Mouse (Mus musculus): ENCODE data around the gene Zfp990. TPM values are rescaled to one million over a fixed set of nuclear protein-coding genes. Genes with fewer than 3 reads are reported as not detected.
"Not testable (repeated sequence)": the region's sequence is repeated elsewhere in the genome, so short reads cannot be mapped to it uniquely, and the experiment has no call there.

Gene Zfp990
- polyA plus RNA-seq, 1 experiment from 2014 or later = not detected

- peaks cover 41% of the 10 kb centered on the region for H3K9me3 ChIP-seq
- H3K27me3 ChIP-seq; H3K4me3 ChIP-seq; H3K4me1 ChIP-seq; H3K27ac ChIP-seq (replicated peaks); H3K4me2 ChIP-seq (replicated peaks); H3K9ac ChIP-seq (replicated peaks); ATAC-seq (replicated peaks); H3K36me3 ChIP-seq: not testable (repeated sequence)
- 78% methylated on average over 6 of the region's 6 CpGs for WGBS
Observed at GRCm38 (mm10) chr4:145545734-145546349, 35.3 kb downstream of the Zfp990 start.

- not testable (repeated sequence) for H3K9ac ChIP-seq (replicated peaks); H3K4me2 ChIP-seq (replicated peaks); H3K27me3 ChIP-seq; ATAC-seq (replicated peaks); H3K4me1 ChIP-seq; H3K27ac ChIP-seq (replicated peaks); H3K36me3 ChIP-seq; H3K4me3 ChIP-seq
- 89% methylated on average over 3 of the region's 3 CpGs for WGBS
- peaks cover 37% of the 10 kb centered on the region for H3K9me3 ChIP-seq
Observed at GRCm38 (mm10) chr4:145546477-145546876, 35.9 kb downstream of the Zfp990 start.

GRCm38 (mm10) chr4:145556680-145557079, 46.1 kb downstream of the Zfp990 start:
- H3K9ac ChIP-seq (replicated peaks) = no peak overlapping the region
- H3K4me2 ChIP-seq (replicated peaks) = no peak overlapping the region
- 64% methylated on average over 1 of the region's 1 CpGs for WGBS
- no peak overlapping the region for H3K4me3 ChIP-seq
- H3K9me3 ChIP-seq = peaks cover 41% of the 10 kb centered on the region
- no peaks in the 10 kb centered on the region for H3K4me1 ChIP-seq
- no peaks in the 10 kb centered on the region for H3K36me3 ChIP-seq
- ATAC-seq (replicated peaks) = no peak
- no peak overlapping the region for H3K27ac ChIP-seq (replicated peaks)
- no peaks in the 10 kb centered on the region for H3K27me3 ChIP-seq

- no peak for ATAC-seq (replicated peaks)
- H3K4me1 ChIP-seq = no peaks in the 10 kb centered on the region
- no peaks in the 10 kb centered on the region for H3K36me3 ChIP-seq
- no peak overlapping the region for H3K4me2 ChIP-seq (replicated peaks)
- H3K27ac ChIP-seq (replicated peaks) = no peak overlapping the region
- peaks cover 35% of the 10 kb centered on the region for H3K9me3 ChIP-seq
- H3K27me3 ChIP-seq = no peaks in the 10 kb centered on the region
- no peak overlapping the region for H3K4me3 ChIP-seq
- no peak overlapping the region for H3K9ac ChIP-seq (replicated peaks)
- WGBS = 40% methylated on average over 3 of the region's 3 CpGs
Observed at GRCm38 (mm10) chr4:145559505-145560099, 49.0 kb downstream of the Zfp990 start.

GRCm38 (mm10) chr4:145564111-145564821, 53.7 kb downstream of the Zfp990 start:
- no peak overlapping the region for H3K9ac ChIP-seq (replicated peaks)
- 71% methylated on average over 3 of the region's 3 CpGs for WGBS
- no peak for ATAC-seq (replicated peaks)
- H3K9me3 ChIP-seq = peaks cover 32% of the 10 kb centered on the region
- H3K27me3 ChIP-seq = no peaks in the 10 kb centered on the region
- H3K36me3 ChIP-seq = no peaks in the 10 kb centered on the region
- H3K4me1 ChIP-seq = no peaks in the 10 kb centered on the region
- H3K4me3 ChIP-seq = no peak overlapping the region
- no peak overlapping the region for H3K27ac ChIP-seq (replicated peaks)
- H3K4me2 ChIP-seq (replicated peaks) = no peak overlapping the region

- ATAC-seq (replicated peaks); H3K36me3 ChIP-seq: not testable (repeated sequence)
- 92% methylated on average over 9 of the region's 10 CpGs for WGBS
Observed at GRCm38 (mm10) chr4:145570461-145570860, 59.9 kb downstream of the Zfp990 start.

GRCm38 (mm10) chr4:145576623-145577022, 66.1 kb downstream of the Zfp990 start:
- ATAC-seq (replicated peaks); H3K27ac ChIP-seq (replicated peaks); H3K27me3 ChIP-seq; H3K9ac ChIP-seq (replicated peaks); H3K4me3 ChIP-seq; H3K4me1 ChIP-seq; H3K36me3 ChIP-seq; H3K4me2 ChIP-seq (replicated peaks): not testable (repeated sequence)
- H3K9me3 ChIP-seq = peaks cover 22% of the 10 kb centered on the region
- WGBS = 91% methylated on average over 8 of the region's 8 CpGs

More at GRCm38 (mm10) chr4:145570461-145570860, 59.9 kb downstream of the Zfp990 start:
- H3K27me3 ChIP-seq; H3K4me2 ChIP-seq (replicated peaks); H3K4me1 ChIP-seq; H3K4me3 ChIP-seq; H3K9ac ChIP-seq (replicated peaks); H3K27ac ChIP-seq (replicated peaks): not testable (repeated sequence)
- H3K9me3 ChIP-seq = peaks cover 12% of the 10 kb centered on the region

GRCm38 (mm10) chr4:145580333-145580732, 69.8 kb downstream of the Zfp990 start:
- not testable (repeated sequence) for ATAC-seq (replicated peaks); H3K9me3 ChIP-seq; H3K4me2 ChIP-seq (replicated peaks); H3K4me1 ChIP-seq; H3K9ac ChIP-seq (replicated peaks); H3K4me3 ChIP-seq; H3K27ac ChIP-seq (replicated peaks); H3K36me3 ChIP-seq; H3K27me3 ChIP-seq
- 96% methylated on average over 1 of the region's 1 CpGs for WGBS

- not testable (repeated sequence) for H3K9me3 ChIP-seq; H3K4me3 ChIP-seq; H3K4me1 ChIP-seq; H3K36me3 ChIP-seq; H3K4me2 ChIP-seq (replicated peaks); ATAC-seq (replicated peaks); H3K9ac ChIP-seq (replicated peaks); H3K27ac ChIP-seq (replicated peaks); H3K27me3 ChIP-seq
- WGBS = 26% methylated on average over 11 of the region's 11 CpGs
Observed at GRCm38 (mm10) chr4:145585078-145585477, 74.5 kb downstream of the Zfp990 start, which contains the start of gene Gm13212. TSS of gene Gm13212 (plus strand) at chr4:145585166.

GRCm38 (mm10) chr4:145586046-145586445, 75.5 kb downstream of the Zfp990 start:
- H3K27ac ChIP-seq (replicated peaks); H3K4me2 ChIP-seq (replicated peaks); H3K9me3 ChIP-seq; H3K4me3 ChIP-seq; H3K4me1 ChIP-seq; ATAC-seq (replicated peaks); H3K9ac ChIP-seq (replicated peaks); H3K27me3 ChIP-seq; H3K36me3 ChIP-seq: not testable (repeated sequence)
- 88% methylated on average over 2 of the region's 2 CpGs for WGBS
